Mouse (Mus musculus) spleen, adult 2 months (tissue): ENCODE results near the gene Cd300lg.

Experiments used
- CTCF ChIP-seq: fragments of 200-500 bp; IDR thresholded peaks from 2 replicates; pipeline ENCODE4 v1.5.1; 2011; ENCODE audit warnings: mild to moderate bottlenecking, inconsistent platforms; ENCODE audit not compliant: insufficient read depth, insufficient read length, insufficient replicate concordance; ENCODE audit errors: extremely low read depth
- POLR2A ChIP-seq: fragments of 200-500 bp; IDR thresholded peaks from 2 replicates; pipeline ENCODE4 v1.6.1; 2011; ENCODE audit warnings: low read depth, low read length, inconsistent platforms

DNA sequence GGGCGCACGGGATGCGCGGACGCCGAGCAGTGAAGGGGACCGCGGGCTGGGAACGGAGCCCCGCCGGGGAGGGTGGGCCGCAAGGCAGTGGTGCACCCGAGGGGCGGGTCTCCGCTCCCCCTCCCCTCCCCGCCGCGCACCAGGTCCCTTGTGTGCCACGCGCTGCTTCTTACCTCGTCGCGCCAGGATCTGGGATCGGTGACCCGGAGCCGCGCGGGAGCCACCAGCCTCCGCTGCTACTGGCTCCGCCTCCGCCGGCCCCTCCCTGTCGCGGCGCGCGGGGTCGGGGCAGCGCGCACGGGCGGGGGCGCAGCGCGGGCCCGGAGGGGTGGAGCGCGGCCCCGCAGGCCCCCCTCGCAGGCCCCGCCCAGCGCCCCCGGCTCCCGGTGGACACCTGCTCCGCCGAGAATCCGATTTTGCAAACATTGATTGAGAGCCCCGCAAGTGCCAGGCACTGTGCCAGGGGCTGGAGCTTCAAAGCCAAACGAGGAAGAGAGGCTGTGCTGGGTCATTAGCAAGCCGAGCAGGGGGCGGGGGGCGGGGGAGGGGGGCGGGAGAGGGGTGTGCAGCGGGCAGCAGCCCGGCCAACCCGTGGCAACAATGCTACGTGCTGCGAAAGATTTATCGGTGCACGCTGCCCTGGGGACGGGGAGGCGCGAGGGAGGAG is 14.5 kb upstream of the Cd300lg start:
- TF ChIP-seq CTCF: no peak
- no peak for TF ChIP-seq POLR2A
